ENCODE assay signal across 10 mouse cellular contexts in the genomic region with DNA sequence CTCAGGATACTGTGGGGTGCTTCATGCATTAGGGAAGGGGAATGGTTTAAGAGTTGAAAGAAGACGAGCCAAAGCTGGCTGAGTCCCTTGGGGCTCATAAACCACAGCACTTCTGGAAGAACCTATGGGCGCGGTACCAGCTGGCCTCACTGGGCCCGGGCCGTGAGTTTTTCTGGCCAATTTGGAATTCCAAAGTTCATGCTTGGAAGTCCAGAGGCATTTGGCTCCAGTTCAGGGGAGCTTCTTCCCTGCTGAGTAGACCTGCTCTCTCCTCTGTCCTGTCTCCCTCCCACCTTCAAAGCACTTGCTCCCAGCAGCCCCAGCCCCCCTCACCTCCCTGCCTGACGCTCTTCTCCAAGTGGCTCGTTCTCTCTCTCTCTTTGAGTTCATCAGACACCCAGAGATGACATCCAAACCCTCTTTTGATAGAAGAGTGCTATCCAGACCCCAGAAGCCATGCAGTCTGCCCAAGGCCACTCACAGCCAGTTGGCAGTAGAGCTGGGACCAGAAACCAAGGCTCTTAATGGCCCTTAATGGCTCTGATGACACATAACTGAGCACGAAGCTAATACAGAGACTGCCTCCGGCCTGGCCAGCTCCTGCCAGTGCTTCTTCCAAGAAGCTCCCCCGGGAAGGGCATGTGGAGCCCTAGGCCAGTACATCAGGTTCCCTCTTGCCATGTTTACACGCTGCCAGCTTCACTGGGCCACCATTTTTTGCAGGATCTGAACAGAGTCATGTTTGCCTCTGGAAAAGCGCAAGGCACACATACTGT.
DNase-seq lines count a peak whose midpoint lies in the region; ATAC-seq and TF ChIP-seq lines count a peak whose summit lies in the region.
"Had no signal": no experiment of that assay in that cellular context is flagged by ENCODE, and none has a peak within 500 bp of the region (broad histone marks: within the 10 kb centered on the region; RNA-seq: fewer than 3 reads in every experiment).

No protein-coding gene starts in this region.

- H3K4me1 ChIP-seq in kidney, embryonic 16.5 days (ENCODE audit: insufficient read depth, low read length): peaks cover 40% of the 10 kb centered on the region
- no peaks in the 10 kb centered on the region; the same call in 1 of the 2 replicates for H3K4me1 ChIP-seq in intestine, postnatal 0 days (replicated peaks; ENCODE audit: control insufficient read depth, insufficient read depth, low read length)

- no peak for ATAC-seq in kidney, embryonic 16.5 days (ENCODE audit: low FRiP score, low TSS enrichment)
- no peak for ATAC-seq in intestine, postnatal 0 days
- ATAC-seq: intestine, embryonic 16.5 days had no signal

- no peak overlapping the region for H3K4me2 ChIP-seq in kidney, embryonic 16.5 days (replicated peaks; ENCODE audit: low read depth, low read length)
- H3K4me2 ChIP-seq in intestine, postnatal 0 days (replicated peaks; ENCODE audit: low read depth): no peak overlapping the region
- H3K4me2 ChIP-seq: limb, embryonic 15.5 days had no signal

- no peak overlapping the region for H3K27ac ChIP-seq in kidney, embryonic 16.5 days (ENCODE audit: low read length)
- no peak overlapping the region for H3K27ac ChIP-seq in intestine, postnatal 0 days (ENCODE audit: low read depth, low read length)
- H3K27ac ChIP-seq: limb, embryonic 15.5 days had no signal

- no peaks in the 10 kb centered on the region for H3K36me3 ChIP-seq in kidney, embryonic 16.5 days (ENCODE audit: insufficient read depth, low read length)
- H3K36me3 ChIP-seq in intestine, postnatal 0 days (ENCODE audit: control insufficient read depth, insufficient read depth): no peaks in the 10 kb centered on the region
- H3K36me3 ChIP-seq: limb, embryonic 15.5 days had no signal

- no peaks in the 10 kb centered on the region for H3K9me3 ChIP-seq in kidney, embryonic 16.5 days (ENCODE audit: low read length)
- no peaks in the 10 kb centered on the region for H3K9me3 ChIP-seq in intestine, postnatal 0 days (ENCODE audit: control insufficient read depth)
- H3K9me3 ChIP-seq: limb, embryonic 15.5 days had no signal

- H3K9ac ChIP-seq in kidney, embryonic 16.5 days (replicated peaks; ENCODE audit: low read length): no peak overlapping the region
- no peak overlapping the region for H3K9ac ChIP-seq in intestine, postnatal 0 days (ENCODE audit: low read depth, low read length)
- H3K9ac ChIP-seq: limb, embryonic 15.5 days had no signal

- no peak for TF ChIP-seq CTCF in intestine, postnatal 0 days (IDR thresholded peaks at IDR 0.05; ENCODE audit: low read depth)

- no peak overlapping the region for H3K4me3 ChIP-seq in kidney, embryonic 16.5 days (ENCODE audit: low read length)
- no peak overlapping the region for H3K4me3 ChIP-seq in intestine, postnatal 0 days (ENCODE audit: low read depth, low read length)
- H3K4me3 ChIP-seq: limb, embryonic 15.5 days had no signal

- 81% methylated on average over 12 of the region's 12 CpGs for WGBS in kidney, embryonic 16.5 days
- WGBS in intestine, postnatal 0 days: 69% methylated on average over 12 of the region's 12 CpGs

- peak; percentile 74 for DNase-seq in kidney, adult 18-20 months
- DNase-seq in NIH3T3 (ENCODE audit: low read depth): peak; percentile 73
- peak; percentile 72 for DNase-seq in gastrocnemius, adult 18-20 months (ENCODE audit: low spot score)
- peak; percentile 71 for DNase-seq in kidney, postnatal 14 days
- DNase-seq in cerebellum, adult 11 months: no peak
- DNase-seq: thymus, postnatal 25 days had no signal

- H3K27me3 ChIP-seq in kidney, embryonic 16.5 days (ENCODE audit: insufficient read depth, low read length): no peaks in the 10 kb centered on the region
- H3K27me3 ChIP-seq in intestine, postnatal 0 days (replicated peaks; ENCODE audit: control insufficient read depth, insufficient read depth, low read length): no peaks in the 10 kb centered on the region
- H3K27me3 ChIP-seq: limb, embryonic 15.5 days had no signal
